Mouse (Mus musculus): Measurements from ENCODE around the gene Cyp20a1. TPM values are rescaled to one million over a fixed set of nuclear protein-coding genes. Genes with fewer than 3 reads are reported as not detected.
A peak's percentile ranks its signal among the peaks of the same experiment; 100 is the strongest.

Cyp20a1 gene
- polyA plus RNA-seq, 1 experiment: 13.6 TPM

DNA sequence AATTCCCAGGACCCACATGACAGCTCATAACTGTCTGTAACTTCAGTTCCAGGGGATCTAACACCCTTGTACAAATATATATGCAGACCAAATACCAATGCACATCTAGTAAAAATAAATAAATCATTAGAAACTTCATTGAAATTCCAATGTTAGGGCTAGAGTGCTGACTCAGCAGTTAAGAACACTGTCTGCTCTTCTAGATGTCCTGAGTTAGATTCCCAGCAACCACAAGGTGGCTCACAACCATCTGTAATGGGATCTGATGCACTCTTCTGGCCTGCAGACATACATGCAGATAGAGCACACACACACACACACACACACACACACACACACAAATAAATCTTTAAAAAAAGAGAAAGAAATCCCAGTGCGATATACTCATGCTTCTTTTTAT is 61.7 kb downstream of the Cyp20a1 start:
- TF ChIP-seq POLR2A (IDR thresholded peaks at IDR 0.05; ENCODE audit: extremely low read depth, insufficient read depth, low read length): no peak
- peak; percentile 20; the same call in 1 of the 2 replicates for TF ChIP-seq CTCF (IDR thresholded peaks at IDR 0.05; ENCODE audit: extremely low read depth, insufficient read depth, low read length)

DNA sequence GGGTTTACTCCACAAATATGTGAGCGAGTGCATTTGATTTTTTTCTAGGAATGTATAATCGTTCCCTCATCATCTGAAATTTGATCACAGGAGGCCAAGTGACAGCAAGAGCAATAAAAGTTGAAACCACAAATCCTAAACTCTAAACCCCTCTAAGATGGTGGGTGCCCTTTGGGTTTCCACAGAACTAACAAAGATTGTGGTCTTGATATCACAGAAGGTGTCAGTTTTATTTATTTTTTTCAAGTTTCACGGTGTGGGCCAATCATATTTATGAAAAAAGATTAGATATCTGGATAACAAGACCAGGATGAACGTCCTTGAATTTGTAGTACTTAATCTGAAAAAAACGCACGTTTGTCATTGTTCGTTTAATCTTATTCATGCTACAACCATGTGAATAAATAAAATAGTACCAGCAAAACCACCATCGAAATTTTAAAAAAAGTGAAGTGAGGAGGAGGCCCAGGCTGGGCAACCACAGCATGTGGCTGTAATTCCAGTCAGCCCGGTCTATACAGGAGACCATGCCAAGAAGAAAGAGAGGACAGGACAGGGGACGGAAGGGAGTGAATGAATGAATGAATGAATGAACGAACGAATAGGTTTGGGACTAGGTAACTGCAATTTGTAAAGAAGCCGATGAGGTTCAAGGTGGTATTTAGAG is 65.5 kb downstream of the Cyp20a1 start:
- peak overlapping the region; percentile 94 for H3K27ac ChIP-seq (ENCODE audit: insufficient read depth, low read length)
- TF ChIP-seq CTCF (IDR thresholded peaks at IDR 0.05; ENCODE audit: extremely low read depth, insufficient read depth, low read length): no peak
- no peak for TF ChIP-seq POLR2A (IDR thresholded peaks at IDR 0.05; ENCODE audit: extremely low read depth, insufficient read depth, low read length)
- peak overlapping the region; percentile 90 for H3K4me3 ChIP-seq (ENCODE audit: insufficient read depth, low read length)
- H3K4me1 ChIP-seq (ENCODE audit: control insufficient read depth, insufficient read depth, low read length): peaks cover 3% of the 10 kb centered on the region

More for the DNA sequence above, 61.7 kb downstream of the Cyp20a1 start:
- H3K4me3 ChIP-seq (ENCODE audit: insufficient read depth, low read length): no peak overlapping the region
- H3K4me1 ChIP-seq (ENCODE audit: control insufficient read depth, insufficient read depth, low read length): no peaks in the 10 kb centered on the region
- no peak overlapping the region for H3K27ac ChIP-seq (ENCODE audit: insufficient read depth, low read length)

DNA sequence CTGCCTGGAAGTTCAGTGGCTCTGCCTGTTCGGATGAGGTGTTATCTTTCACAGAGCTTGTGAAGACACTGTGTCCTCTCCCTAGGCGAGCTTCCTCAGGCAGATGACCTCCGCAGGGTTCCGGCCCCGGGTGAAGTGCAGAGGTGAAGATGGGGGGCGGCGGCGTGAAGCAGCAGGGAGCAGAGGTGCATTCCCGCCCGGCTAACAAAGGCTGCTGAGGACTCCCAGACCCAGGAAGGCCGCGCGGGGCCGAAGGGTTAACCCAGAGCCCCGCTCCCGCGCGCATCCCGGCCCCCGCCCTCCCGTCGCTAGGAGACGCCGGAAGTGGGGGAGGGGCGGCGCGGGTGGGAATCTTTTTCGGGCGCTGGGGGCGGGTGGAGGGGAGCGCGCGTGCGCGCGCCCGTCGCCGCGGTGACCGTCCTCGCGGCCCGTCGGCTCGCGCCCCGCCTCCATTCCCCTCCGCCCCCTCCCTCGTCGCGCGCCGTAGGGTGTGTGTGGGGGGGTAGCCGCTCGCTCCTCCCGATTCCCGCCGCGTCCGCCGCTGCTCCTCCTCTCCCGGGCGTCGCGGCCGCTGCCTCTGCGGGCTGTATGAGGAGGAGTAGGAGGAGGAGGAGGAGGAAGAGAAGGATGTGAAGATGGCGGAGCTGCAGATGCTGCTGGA is 66.2 kb downstream of the Cyp20a1 start, which contains the start of gene Abi2:
Gene Abi2 (plus strand): TSS at position 452 of the 661 bp plus-strand sequence.
- Histone ChIP-seq H3K27ac (ENCODE audit: insufficient read depth, low read length) (peak within 1 kb of the TSS; percentile 99), H3K4me1 (ENCODE audit: control insufficient read depth, insufficient read depth, low read length) (peaks cover 3% of the 10 kb centered on the region), H3K4me3 (ENCODE audit: insufficient read depth, low read length) (peak within 1 kb of the TSS; percentile 90)
- TF ChIP-seq CTCF (IDR thresholded peaks at IDR 0.05; ENCODE audit: extremely low read depth, insufficient read depth, low read length): no peak
- peak; percentile 53; the same call in 1 of the 2 replicates for TF ChIP-seq POLR2A (IDR thresholded peaks at IDR 0.05; ENCODE audit: extremely low read depth, insufficient read depth, low read length)

DNA sequence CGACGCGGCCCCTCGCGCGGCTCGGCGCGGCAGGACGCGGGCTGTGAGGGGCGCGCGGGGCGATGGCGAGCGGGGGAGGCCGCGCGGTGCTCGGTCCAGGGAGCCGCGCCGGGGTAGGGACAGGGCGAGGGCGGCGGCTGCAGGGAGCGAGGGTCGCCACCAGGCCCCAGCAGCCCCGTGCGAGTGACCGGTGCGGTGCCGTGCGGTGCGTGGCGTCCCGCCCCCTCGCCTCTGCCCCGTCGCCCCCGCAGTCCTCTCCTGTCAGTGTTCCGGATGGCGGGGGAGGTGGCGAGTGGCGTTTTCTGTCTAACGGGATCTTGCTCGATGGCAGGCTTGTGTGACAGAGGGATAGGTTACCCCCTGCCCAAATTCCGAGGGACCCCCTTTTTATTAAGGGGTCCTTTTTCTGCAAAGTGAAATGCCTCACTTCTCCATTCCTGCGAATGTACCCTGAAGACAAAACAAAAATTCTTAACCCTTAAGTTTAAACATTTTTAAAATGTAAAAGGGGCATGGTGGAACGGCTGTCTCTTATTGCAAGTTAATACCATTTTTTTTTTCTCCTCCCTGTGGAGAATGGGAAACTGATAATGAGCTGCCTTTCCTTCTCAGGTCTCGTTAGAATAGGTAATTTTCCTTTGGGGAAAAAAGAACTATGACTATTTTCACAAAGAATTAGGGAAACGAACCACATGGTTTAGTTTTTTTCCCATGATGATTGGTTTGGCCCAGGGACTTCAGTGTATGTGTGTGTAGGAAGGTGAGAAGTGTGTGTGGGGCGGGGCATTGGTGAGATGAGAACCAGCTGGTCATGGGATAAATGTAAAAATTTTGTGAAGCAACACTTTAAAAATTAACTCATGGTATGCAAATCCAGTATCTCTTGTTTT is 67.0 kb downstream of the Cyp20a1 start:
- no peak for TF ChIP-seq POLR2A (IDR thresholded peaks at IDR 0.05; ENCODE audit: extremely low read depth, insufficient read depth, low read length)
- TF ChIP-seq CTCF (IDR thresholded peaks at IDR 0.05; ENCODE audit: extremely low read depth, insufficient read depth, low read length): no peak
- peak overlapping the region; percentile 99 for H3K27ac ChIP-seq (ENCODE audit: insufficient read depth, low read length)
- H3K4me3 ChIP-seq (ENCODE audit: insufficient read depth, low read length): peak overlapping the region; percentile 90
- H3K4me1 ChIP-seq (ENCODE audit: control insufficient read depth, insufficient read depth, low read length): peaks cover 3% of the 10 kb centered on the region

DNA sequence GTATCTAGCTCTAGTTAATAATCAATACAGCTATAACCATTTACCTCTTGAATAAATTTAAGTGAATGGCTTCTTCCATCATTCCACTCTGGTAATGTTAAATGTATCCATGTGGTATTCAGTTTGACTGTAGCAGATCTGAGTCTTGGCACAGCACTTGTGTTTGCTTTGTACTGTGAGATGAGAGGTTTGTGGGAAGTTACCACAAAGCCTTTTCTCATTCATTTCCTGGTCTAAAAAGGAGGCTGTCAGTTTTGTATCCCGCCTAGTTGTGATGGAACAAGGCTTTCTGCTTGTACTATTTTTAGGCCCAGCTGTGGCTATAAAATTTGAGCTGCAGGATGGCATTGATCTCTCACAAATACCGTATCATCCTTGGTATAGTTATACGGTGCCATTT is 73.6 kb downstream of the Cyp20a1 start:
- peaks cover 3% of the 10 kb centered on the region for H3K4me1 ChIP-seq (ENCODE audit: control insufficient read depth, insufficient read depth, low read length)
- H3K4me3 ChIP-seq (ENCODE audit: insufficient read depth, low read length): no peak overlapping the region
- H3K27ac ChIP-seq (ENCODE audit: insufficient read depth, low read length): no peak overlapping the region
- TF ChIP-seq CTCF (IDR thresholded peaks at IDR 0.05; ENCODE audit: extremely low read depth, insufficient read depth, low read length) (no peak), POLR2A (IDR thresholded peaks at IDR 0.05; ENCODE audit: extremely low read depth, insufficient read depth, low read length) (no peak)

DNA sequence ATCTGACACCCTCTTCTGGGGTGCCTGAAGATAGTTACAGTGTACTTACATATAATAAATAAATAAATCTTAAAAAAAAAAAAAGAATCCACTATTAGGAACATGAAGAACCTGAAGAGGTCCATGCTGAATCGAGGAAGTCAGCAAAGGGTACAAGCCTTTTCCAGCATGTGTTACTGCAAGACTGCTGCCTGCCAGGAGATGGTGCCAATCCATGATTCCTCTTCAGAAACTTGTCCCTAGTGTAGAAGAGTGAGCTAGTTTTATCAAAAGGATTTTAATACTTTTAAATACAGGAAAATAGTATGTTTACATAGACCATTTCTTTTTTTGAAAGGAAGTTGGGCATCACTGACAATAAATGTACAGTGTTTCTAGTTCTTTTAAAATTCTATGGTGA is 80.8 kb downstream of the Cyp20a1 start:
- no peak overlapping the region for H3K4me3 ChIP-seq (ENCODE audit: insufficient read depth, low read length)
- no peak overlapping the region for H3K27ac ChIP-seq (ENCODE audit: insufficient read depth, low read length)
- TF ChIP-seq CTCF (IDR thresholded peaks at IDR 0.05; ENCODE audit: extremely low read depth, insufficient read depth, low read length) (peak; percentile 30; the same call in 1 of the 2 replicates), POLR2A (IDR thresholded peaks at IDR 0.05; ENCODE audit: extremely low read depth, insufficient read depth, low read length) (no peak)

DNA sequence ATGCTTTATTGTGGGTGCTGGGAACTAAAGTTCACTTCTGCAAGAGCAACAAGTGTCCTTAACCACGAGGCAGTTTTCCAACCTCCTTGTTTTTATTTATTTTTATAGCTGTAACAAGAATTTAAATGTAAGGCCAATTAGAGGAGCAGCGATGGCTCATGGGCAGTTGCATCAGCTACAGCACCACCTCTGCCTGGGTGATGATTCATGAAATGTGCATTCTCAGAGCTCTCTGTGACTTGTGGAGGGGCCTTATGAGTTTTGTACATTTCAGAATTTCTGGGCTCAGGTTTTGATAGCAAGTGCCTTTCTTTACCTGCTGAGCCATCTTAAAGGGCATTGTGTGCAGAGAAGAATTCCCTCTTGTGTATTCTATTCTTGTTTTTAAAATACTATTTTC is 85.2 kb downstream of the Cyp20a1 start:
- Histone ChIP-seq H3K4me1 (ENCODE audit: control insufficient read depth, insufficient read depth, low read length) (peaks cover 2% of the 10 kb centered on the region; the same call in 1 of the 2 replicates), H3K27ac (ENCODE audit: insufficient read depth, low read length) (no peak overlapping the region), H3K4me3 (ENCODE audit: insufficient read depth, low read length) (no peak overlapping the region)
- no peak for TF ChIP-seq CTCF (IDR thresholded peaks at IDR 0.05; ENCODE audit: extremely low read depth, insufficient read depth, low read length)
- TF ChIP-seq POLR2A (IDR thresholded peaks at IDR 0.05; ENCODE audit: extremely low read depth, insufficient read depth, low read length): no peak

More for the DNA sequence above, 80.8 kb downstream of the Cyp20a1 start:
- H3K4me1 ChIP-seq (ENCODE audit: control insufficient read depth, insufficient read depth, low read length): peaks cover 2% of the 10 kb centered on the region; the same call in 1 of the 2 replicates

DNA sequence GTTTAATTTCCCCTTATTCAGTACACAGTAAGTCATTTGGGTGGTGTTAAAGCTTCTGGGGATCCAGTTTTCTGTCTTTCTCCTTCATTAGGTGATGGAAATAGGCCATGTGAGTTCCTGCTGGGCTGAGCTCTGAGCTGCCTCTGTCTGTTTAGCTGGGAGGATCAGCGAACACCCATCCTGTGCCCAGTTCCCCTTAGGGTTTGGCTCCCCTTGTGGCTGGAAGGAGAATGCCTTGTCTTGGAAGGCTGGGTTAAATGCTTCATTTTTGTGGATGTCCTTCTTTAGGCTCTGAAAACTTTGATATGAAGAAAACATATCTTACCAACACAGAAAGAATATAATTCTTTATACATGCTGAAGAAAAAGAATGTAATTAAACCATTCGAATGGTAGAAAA is 85.8 kb downstream of the Cyp20a1 start:
- H3K4me3 ChIP-seq (ENCODE audit: insufficient read depth, low read length): no peak overlapping the region
- TF ChIP-seq POLR2A (IDR thresholded peaks at IDR 0.05; ENCODE audit: extremely low read depth, insufficient read depth, low read length): no peak
- TF ChIP-seq CTCF (IDR thresholded peaks at IDR 0.05; ENCODE audit: extremely low read depth, insufficient read depth, low read length): peak; percentile 59
- peaks cover 2% of the 10 kb centered on the region; the same call in 1 of the 2 replicates for H3K4me1 ChIP-seq (ENCODE audit: control insufficient read depth, insufficient read depth, low read length)
- H3K27ac ChIP-seq (ENCODE audit: insufficient read depth, low read length): no peak overlapping the region

DNA sequence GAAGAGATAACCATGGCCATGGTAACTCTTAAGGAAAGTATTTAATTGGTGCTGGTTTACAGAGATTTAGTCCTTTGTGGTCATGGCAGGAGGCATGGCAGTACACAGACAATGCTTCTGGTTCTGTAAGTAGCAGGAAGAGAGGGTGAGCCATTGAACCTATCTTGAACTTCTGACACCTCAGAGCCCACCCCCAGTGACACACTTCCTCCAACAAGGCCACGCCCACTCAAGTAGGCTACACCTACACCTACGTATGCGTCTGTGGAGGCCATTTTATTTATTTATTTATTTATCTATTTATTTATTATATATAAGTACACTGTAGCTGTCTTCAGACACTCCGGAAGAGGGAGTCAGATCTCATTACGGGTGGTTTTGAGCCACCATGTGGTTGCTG is 88.4 kb downstream of the Cyp20a1 start:
- no peak for TF ChIP-seq CTCF (IDR thresholded peaks at IDR 0.05; ENCODE audit: extremely low read depth, insufficient read depth, low read length)
- no peak for TF ChIP-seq POLR2A (IDR thresholded peaks at IDR 0.05; ENCODE audit: extremely low read depth, insufficient read depth, low read length)
- H3K4me3 ChIP-seq (ENCODE audit: insufficient read depth, low read length): no peak overlapping the region

More for the DNA sequence above, 88.4 kb downstream of the Cyp20a1 start:
- Histone ChIP-seq H3K27ac (ENCODE audit: insufficient read depth, low read length) (no peak overlapping the region), H3K4me1 (ENCODE audit: control insufficient read depth, insufficient read depth, low read length) (peaks cover 2% of the 10 kb centered on the region; the same call in 1 of the 2 replicates)
